Mouse (Mus musculus) C2C12 (cell line): ENCODE measurements around the gene Uba52.

Experiments
- CTCF ChIP-seq: IDR thresholded peaks from one replicate; pipeline ENCODE4 v1.5.1; 2011; ENCODE audit not compliant: control insufficient read depth, insufficient read depth, insufficient read length
- FOSL1 ChIP-seq: IDR thresholded peaks from one replicate; pipeline ENCODE4 v1.8.0; 2011; ENCODE audit warnings: mild to moderate bottlenecking, low read length; ENCODE audit not compliant: poor library complexity, insufficient read depth, severe bottlenecking
- MYOD1 ChIP-seq: IDR thresholded peaks from one replicate; pipeline ENCODE4 v1.6.1; 2011; ENCODE audit warnings: low read depth; ENCODE audit not compliant: control insufficient read depth, insufficient read length

DNA sequence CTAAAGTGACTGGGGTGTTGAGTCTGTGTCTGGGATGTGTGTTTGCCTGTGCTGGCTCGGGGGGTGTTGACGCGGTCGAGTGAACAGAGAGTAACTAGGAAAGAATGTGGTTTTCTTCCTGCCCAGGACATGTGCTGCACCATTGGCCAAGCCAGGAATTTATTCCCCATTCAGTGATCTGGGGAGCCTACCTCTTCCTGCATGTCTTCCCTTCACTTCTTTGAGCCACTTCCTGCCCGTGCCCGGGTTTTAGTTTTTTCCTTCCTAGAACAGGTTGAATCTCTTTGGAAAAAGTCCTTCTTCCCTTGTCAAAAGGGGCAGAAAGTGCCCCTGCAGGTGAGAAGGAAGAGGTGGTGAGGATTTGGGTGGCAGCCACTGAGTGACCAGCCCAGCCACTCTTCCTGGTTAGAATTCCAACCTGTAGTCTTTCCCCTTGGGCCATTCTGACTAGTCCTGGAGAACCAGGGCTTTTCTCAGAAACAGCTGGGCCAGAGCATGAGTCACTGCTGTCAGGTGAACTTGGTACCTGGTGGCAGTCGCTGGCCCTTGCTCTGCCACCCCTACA is 30.0 kb upstream of the Uba52 start:
- TF ChIP-seq CTCF (no peak), MYOD1 (no peak), FOSL1 (no peak)
